Mouse (Mus musculus) central nervous system, embryonic 14 days (tissue): ENCODE measurements around the gene Samd9l. TPM values are rescaled to one million over a fixed set of nuclear protein-coding genes. Genes with fewer than 3 reads are reported as not detected.

ENCODE experiments used
- polyA plus RNA-seq: library from polyadenylated mRNA; depleted of rRNA; stranded (reverse); fragments of >200 nt; gene quantifications from 2 replicates; pipeline ENCODE4 v1.2.3, GENCODE M21; 2012; rRNA removed

The Samd9l gene
- 0.91 and 1.2 TPM in 2 replicates for polyA plus RNA-seq

GRCm38 (mm10) chr6:3399340-3400068, at the start of gene Samd9l:
Samd9l (minus strand) TSS chr6:3399572.

Other genes starting within 250 kb of the Samd9l start
- 1.7 and 2.0 TPM in 2 replicates for gene Hepacam2, start 98.7 kb upstream of the Samd9l start, polyA plus RNA-seq
- 26.9 and 27.6 TPM in 2 replicates for gene Vps50, start 98.8 kb upstream of the Samd9l start, polyA plus RNA-seq